Mouse (Mus musculus) embryonic fibroblast, embryonic 13.5 days (primary cell): ENCODE results near the gene Alpl.

Source experiments
- CTCF ChIP-seq: IDR thresholded peaks from 2 replicates; pipeline ENCODE4 v1.5.1; 2011; ENCODE audit warnings: mild to moderate bottlenecking, control low read depth, low read length, moderate library complexity, borderline replicate concordance; ENCODE audit not compliant: insufficient read depth
- POLR2A ChIP-seq: IDR thresholded peaks from 2 replicates; pipeline ENCODE4 v1.6.1; 2011; ENCODE audit warnings: low read depth, mild to moderate bottlenecking, control low read depth, low read length, moderate library complexity

DNA sequence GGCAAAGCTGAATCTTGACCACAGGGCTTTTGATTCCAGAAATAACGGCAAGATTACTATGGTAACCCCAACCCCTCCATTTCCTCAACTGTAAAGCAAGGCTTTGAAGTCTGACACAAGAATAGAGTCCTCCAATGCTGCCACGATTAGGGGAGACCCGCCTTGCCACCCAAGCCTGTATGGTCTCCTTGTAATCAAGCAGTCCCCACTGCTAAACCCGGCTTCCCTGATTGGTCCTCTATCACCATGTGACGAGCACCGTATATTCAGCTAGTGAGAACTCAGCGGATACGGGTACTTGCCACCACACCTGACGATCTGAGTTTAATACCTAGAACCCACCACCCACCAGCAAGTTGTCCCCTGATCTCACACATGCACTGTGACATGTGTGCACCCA lies 33.3 kb downstream of the Alpl start:
- no peak for TF ChIP-seq CTCF
- TF ChIP-seq POLR2A, result no peak
